Mouse (Mus musculus) thymus, adult 2 months (tissue): ENCODE measurements around the gene Fam174a.

Experiments used
- CTCF ChIP-seq: fragments of 200-500 bp; IDR thresholded peaks from 2 replicates; pipeline ENCODE4 v1.5.1; 2012; ENCODE audit warnings: mild to moderate bottlenecking, control low read depth, low read length, moderate library complexity, borderline replicate concordance; ENCODE audit not compliant: control insufficient read depth, poor library complexity, insufficient read depth; ENCODE audit errors: extremely low read depth
- POLR2A ChIP-seq: fragments of 200-500 bp; IDR thresholded peaks from 2 replicates; pipeline ENCODE4 v1.6.1; 2012; ENCODE audit warnings: mild to moderate bottlenecking, low read length, control low read depth, moderate library complexity; ENCODE audit not compliant: control insufficient read depth, poor library complexity, insufficient read depth; ENCODE audit errors: extremely low read depth

DNA sequence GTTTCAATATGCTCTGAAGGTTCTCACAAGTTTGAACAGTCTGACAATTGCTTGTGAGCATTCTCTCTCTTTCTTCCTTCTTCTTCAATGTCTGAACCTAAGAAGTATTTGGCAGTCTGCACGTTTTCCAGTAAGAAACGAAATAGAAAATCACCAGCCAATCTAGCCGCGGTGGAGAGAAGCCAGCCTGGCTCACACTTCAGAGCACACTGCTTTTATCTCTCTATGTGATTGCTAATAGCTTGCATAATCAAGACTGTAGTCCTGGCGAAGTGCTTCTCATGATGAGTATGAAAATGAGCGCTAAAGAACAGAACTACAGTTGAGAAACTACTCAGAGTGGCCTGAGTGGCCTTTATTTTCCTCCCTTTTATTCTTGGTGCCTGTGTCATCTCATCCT, 62.0 kb downstream of the Fam174a start:
- TF ChIP-seq POLR2A (no peak), CTCF (no peak)
